Mouse (Mus musculus): Measurements from ENCODE around the gene Hspb8.
A peak's percentile ranks its signal among the peaks of the same experiment; 100 is the strongest.
"Not testable (repeated sequence)": the region's sequence is repeated elsewhere in the genome, so short reads cannot be mapped to it uniquely, and the experiment has no call there.

The Hspb8 gene

DNA sequence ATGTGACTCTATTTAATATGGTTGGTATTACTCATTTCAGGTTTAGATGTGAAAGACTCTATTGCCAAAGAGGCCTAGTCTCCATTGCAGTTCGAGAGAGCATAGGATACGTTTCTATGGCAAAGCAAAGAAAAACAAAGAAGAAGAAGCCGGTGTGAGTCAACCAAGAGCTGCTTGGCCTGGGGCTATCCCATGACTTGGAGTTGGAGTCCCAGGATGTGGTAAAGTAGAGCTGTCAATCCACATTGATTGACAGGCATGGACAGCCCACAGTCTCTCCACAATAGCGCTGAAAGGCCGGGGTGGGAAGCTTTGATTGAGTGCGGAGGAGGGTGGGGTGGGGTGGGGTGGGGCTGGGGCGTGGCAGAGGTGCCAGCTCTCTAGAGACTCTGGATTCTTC, 10.2 kb upstream of the Hspb8 start:
- DNase-seq (ENCODE audit: low spot score in 2 of 2) = no peak

GRCm38 (mm10) chr5:116426701-116427100, 4.0 kb upstream of the Hspb8 start:
- no peak for DNase-seq (ENCODE audit: low spot score in 2 of 2)

- not testable (repeated sequence) for DNase-seq (ENCODE audit: low spot score in 2 of 2)
Measured at GRCm38 (mm10) chr5:116425709-116426108, 3.0 kb upstream of the Hspb8 start.

GRCm38 (mm10) chr5:116425273-116425672, 2.6 kb upstream of the Hspb8 start:
- peak in 1 of 2 experiments; percentile 62 for DNase-seq (ENCODE audit: low spot score in 2 of 2)

DNA sequence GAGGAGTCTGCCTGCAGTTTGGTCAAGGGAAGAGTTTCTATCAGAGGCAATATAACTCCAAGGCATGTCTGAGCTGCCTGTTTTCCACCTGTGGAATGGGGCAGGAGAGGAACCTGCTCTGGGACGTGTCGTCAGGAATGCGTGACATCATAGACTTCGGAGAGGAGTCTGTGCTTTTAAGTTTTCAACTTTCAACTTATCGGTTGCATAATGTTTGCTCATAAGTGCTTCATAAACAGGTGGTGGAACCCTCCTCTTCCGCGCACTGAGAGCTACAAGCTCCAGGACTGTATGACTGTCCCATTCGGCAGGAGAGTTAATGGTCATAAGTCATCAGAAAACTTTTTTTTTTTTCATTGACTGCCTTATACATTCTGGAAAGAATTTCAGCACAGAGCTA, 1.1 kb upstream of the Hspb8 start:
- no peak for DNase-seq (ENCODE audit: low spot score in 2 of 2)

DNA sequence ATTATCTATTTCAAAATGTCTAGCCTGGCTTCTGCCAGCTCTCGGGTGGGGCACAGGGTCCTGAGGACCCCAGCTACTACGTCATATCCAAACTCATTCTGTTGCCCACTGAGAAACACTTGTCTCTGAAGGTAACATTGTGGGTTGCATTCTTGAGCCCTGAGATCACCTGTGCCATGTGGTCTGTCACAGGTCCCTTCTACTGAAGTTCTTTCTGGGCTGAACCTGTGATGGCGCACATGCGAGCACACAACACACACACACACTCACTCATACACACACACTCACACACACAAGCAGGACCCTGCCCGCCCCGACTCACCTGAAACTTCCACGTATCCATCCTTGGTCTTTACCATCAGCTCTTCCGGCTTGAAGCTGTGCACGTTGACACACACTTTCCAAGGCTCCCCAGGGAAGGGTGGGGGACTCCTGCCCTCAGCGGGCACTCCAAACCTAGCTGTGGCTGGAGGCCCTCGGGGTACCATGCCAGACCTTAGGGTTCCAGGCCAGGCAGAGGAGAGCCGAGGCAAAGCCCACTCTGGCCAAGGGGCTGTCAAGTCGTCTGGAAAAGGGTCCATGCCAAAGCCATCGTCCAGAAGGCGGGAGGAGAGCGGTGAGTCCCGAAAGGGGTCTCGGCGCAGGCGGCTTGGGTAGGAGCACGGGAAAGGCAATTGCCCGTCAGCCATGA, 728 bp downstream of the Hspb8 start:
- no peak for DNase-seq (ENCODE audit: low spot score in 2 of 2)

GRCm38 (mm10) chr5:116420759-116421225, 1.9 kb downstream of the Hspb8 start:
- peak; percentile 49 to 60 for DNase-seq (ENCODE audit: low spot score in 2 of 2)

- no peak for DNase-seq (ENCODE audit: low spot score in 2 of 2)
Measured at GRCm38 (mm10) chr5:116420213-116420612, 2.5 kb downstream of the Hspb8 start.

GRCm38 (mm10) chr5:116419322-116420045, 3.2 kb downstream of the Hspb8 start:
- peak in 1 of 2 experiments; percentile 47 for DNase-seq (ENCODE audit: low spot score in 2 of 2)

DNA sequence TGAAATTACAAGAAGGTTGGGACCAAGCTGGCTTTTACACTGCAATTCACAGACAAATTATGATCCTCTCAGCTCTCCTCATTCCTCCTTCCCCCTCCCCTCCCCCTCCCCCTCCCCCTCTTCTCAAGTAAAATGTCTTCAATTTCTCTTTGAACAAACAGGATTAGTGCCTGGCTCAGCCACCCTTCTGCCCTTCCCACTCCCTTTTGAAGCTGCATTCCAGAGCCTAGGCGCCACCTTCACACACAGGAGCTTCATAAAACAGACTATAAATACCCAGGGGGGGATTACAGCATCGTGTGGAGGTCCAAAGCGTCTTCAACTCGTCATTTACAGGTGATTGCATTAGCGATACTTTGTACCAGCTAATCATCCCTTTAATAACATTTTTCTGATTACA, 6.5 kb downstream of the Hspb8 start:
- no peak for DNase-seq (ENCODE audit: low spot score in 2 of 2)

DNA sequence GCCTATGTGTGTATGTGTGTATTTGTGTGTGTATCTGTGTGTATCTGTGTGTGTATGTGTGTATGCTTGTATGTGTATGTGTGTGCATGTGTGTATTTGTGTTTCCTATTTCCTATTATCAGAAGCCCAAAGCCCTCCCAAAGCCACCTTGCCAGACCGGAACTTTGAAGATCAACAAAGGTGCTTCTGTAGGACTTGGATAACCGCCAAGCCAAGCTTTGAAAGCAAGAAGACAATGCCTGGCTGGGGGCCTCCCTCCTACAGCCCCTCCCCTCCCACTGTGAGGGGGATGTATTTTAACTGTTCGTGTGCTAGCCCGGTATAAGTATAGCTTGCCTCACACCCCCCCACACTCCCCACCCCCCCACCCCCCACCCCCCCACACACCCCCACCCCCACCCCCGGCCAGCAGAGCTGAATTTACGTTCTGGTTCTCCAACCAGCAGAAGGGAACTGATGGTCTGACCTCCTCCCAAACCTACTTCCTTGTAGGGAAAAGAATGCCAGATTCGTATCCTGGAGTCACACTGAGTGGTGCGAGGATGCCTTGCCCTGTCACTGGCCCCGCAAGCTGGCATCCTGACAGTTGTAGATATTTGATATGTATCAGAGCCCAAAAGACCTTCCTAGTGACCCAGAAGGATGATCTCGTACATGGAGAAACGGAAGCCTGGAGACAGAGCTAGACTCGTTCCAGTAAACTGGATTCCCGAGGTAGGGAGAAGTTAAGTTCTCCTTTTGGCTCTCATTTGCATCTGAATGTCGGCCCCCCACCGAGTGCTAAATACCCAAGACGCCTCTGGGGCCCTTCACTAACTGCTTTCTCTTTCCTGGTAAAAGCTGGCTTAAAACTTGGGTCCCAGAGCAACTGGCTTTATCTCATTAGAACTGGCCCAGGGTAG, 12.7 kb downstream of the Hspb8 start:
- no peak for DNase-seq (ENCODE audit: low spot score in 2 of 2)

DNA sequence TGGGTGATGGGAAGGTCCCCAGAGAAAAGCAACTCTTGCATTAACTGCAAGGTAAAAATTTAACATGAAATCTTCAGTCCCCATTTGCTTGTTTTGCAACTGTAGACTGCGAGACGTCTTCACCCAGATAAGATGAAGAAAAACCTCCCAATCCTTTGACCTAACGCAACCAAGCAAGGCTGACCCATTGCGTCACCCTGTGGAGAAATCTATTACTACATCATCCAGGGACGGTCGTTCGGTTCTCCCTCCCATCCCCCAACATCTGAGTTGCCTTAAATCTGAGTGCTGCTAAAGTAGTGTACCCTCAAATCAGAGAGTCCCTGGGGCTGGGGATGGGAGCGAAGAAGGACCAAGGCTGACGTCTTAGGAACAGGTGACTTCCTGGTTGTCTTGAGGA, 13.7 kb downstream of the Hspb8 start:
- no peak for DNase-seq (ENCODE audit: low spot score in 2 of 2)

- peak in 1 of 2 experiments; percentile 38 for DNase-seq (ENCODE audit: low spot score in 2 of 2)
Measured at GRCm38 (mm10) chr5:116407936-116408335, 14.7 kb downstream of the Hspb8 start.

DNA sequence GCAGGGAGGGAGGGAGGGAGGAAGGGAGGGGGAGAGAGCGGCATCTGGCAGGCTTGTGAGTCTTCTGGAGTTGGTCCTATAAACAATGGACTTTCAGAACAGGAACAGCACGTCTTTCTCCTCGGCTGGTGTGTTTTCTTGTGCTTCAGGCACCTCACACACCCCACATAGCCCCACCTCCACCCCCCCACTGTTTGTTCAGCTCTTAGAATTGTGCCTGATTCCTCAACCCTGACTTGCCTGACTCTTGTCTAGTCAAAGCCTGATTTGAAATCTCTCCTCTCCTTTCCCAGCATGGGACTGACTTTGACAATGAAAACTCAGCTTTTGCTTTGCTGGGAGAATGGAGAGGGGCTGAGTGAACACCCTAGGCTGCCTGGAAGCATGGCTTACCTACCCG, 15.3 kb downstream of the Hspb8 start:
- peak in 1 of 2 experiments; percentile 41 for DNase-seq (ENCODE audit: low spot score in 2 of 2)

- no peak for DNase-seq (ENCODE audit: low spot score in 2 of 2)
Measured at GRCm38 (mm10) chr5:116406507-116406906, 16.2 kb downstream of the Hspb8 start.

DNA sequence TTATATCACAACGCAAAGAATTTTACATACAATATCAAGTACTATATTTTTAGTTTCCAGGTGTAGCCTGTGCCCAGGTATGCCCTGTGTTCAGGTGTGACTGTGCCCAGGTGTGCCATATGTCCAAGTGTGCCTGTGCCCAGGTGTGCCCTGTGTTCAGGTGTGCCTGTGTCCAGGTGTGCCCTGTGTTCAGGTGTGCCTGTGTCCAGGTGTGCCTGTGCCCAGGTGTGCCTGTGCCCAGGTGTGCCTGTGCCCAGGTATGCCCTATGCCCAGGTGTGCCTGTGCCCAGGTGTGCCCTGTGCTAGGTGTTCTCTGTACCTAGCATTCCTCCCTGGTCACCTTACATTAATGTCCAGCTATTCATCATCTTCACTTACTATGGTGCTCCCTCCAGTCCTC, 16.7 kb downstream of the Hspb8 start:
- DNase-seq (ENCODE audit: low spot score in 2 of 2) = no peak

DNA sequence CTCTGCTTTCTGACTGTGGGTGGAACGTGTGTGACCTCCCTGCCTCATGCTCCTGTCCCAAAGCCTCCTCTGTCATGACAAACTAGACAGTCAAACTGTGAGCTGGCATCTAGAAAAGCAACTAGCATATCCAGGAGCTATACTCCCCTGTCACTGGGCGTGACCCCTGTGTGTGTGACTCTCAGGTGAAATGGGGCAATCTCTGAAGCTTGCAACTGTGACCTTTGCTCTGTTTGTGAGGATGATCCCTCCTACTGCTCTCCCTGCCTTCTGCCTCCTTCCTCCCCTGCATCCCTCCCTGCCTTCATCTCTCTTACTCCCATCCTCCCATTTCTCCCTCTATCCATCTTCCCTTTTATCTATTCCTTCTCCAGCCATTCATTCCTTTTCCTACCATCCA, 18.6 kb downstream of the Hspb8 start:
- DNase-seq (ENCODE audit: low spot score in 2 of 2) = no peak

DNA sequence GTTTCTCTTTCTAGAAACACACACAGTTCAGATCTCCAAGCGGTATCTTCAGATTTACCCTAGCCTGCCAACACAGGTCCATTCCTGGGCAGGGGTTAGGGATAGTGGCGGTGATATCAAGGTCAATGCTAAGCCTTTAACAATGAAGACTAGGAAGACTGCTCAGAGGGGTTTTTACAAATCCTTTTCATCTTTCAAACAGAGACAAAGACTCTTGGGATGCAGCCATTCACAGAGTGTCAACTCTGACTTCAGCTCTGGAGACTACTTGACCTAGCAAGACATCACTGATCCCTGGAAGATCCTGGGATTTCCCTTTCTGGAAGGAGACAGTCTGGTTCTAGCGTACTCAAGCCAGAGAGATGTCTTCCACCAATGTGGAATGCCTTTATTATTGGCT, 21.9 kb downstream of the Hspb8 start:
- DNase-seq (ENCODE audit: low spot score in 2 of 2) = no peak

DNA sequence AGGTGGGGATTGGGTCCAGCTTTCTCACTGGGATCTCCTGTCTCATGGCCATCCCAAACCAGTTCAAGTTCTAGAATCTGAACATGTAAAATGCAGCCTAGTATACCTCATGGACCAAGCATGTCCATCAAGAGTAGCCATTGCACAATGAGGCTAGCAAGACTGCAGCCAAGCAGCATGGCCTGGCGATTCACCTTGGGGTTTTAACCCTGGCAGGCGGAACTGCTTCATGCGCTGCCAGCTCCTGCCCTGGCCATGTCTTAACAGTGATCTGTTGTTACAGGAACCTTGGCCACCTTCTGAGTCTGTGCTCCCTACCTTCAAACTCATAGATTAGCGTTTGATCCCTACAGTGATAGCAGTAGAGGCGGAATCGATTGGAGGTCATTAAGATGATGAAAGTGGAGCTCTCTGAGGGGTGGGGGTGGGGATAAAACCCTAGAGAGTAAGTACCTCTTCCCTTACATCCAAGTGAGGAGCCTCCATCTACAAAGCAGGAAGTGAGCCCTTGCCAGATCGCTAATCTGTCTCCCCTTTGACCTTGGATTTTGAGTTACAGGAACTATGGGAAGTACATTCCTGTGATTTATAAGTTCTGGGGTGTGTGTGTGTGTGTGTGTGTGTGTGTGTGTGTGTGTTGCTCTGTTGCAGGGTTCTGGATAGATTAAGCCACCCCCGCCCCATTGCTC, 22.5 kb downstream of the Hspb8 start:
- DNase-seq (ENCODE audit: low spot score in 2 of 2) = no peak

GRCm38 (mm10) chr5:116396104-116396503, 26.6 kb downstream of the Hspb8 start:
- no peak for DNase-seq (ENCODE audit: low spot score in 2 of 2)

DNA sequence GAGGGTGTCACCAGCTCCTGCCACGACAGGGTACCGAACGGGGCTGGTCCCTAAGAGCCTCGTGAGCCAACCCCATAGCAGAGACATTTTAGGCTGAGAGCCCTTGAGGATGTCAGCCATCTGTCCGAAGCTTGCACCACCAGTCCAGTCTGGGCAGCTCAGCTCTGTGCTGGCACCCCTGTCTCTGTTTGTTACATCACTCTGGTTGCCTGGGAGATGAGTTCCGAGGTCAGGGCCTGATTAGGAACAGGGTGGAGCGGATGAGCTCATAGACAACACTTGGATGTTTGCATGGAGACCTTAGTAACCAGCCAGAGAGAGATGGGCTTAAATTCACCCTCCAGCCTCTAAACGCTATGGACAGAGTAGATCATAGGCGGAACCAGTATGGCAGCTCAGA, 30.1 kb downstream of the Hspb8 start:
- DNase-seq (ENCODE audit: low spot score in 2 of 2) = no peak

Measured in urinary bladder, adult 18-20 months (tissue).